Mouse (Mus musculus) MEL (cell line): ENCODE data around the gene Gm37240. TPM values are rescaled to one million over a fixed set of nuclear protein-coding genes. Genes with fewer than 3 reads are reported as not detected.
A peak's percentile ranks its signal among the peaks of the same experiment; 100 is the strongest.

Experiments used
- DNase-seq: peaks from one replicate; pipeline ENCODE4 v3.0.0; 2011; ENCODE audit warnings: low read depth, low spot score
- H3K27ac ChIP-seq: 2 replicates; pipeline ENCODE4 v1.5.1; 2012; ENCODE audit warnings: low read depth, mild to moderate bottlenecking, control low read depth, low read length, moderate library complexity; ENCODE audit not compliant: control insufficient read depth
- H3K27me3 ChIP-seq, 2 experiments: fragments of 150-350 bp in 1 of 2; sonication (generic) in 1 of 2; 2 replicates each; pipeline ENCODE4 v1.6.1; 2012; ENCODE audit warnings: low read length in 2 of 2, mild to moderate bottlenecking in 2 of 2, improper control_type of control experiment in 1 of 2, moderate library complexity in 1 of 2; ENCODE audit not compliant: insufficient read depth in 2 of 2, control insufficient read depth in 1 of 2
- H3K36me3 ChIP-seq, 2 experiments: 2 replicates each; pipeline ENCODE4 v1.6.1; 2012 to 2014; ENCODE audit warnings: low read length in 2 of 2, improper control_type of control experiment in 1 of 2, inconsistent platforms in 1 of 2, mild to moderate bottlenecking in 1 of 2; ENCODE audit not compliant: insufficient read depth in 2 of 2, control insufficient read depth in 1 of 2
- H3K4me1 ChIP-seq, 2 experiments: fragments of 150-350 bp in 1 of 2; sonication (generic) in 1 of 2; 2 replicates each; pipeline ENCODE4 v1.6.1; 2012; ENCODE audit warnings: low read length in 2 of 2, improper control_type of control experiment in 1 of 2, mild to moderate bottlenecking in 1 of 2; ENCODE audit not compliant: insufficient read depth in 2 of 2, control insufficient read depth in 1 of 2
- H3K4me3 ChIP-seq, 2 experiments: fragments of 150-350 bp in 1 of 2; sonication (generic) in 1 of 2; 2 replicates each; pipeline ENCODE4 v1.5.1; 2012; ENCODE audit warnings: low read depth in 2 of 2, low read length in 2 of 2, mild to moderate bottlenecking in 2 of 2, moderate library complexity in 2 of 2, control low read depth in 1 of 2, improper control_type of control experiment in 1 of 2; ENCODE audit not compliant: control insufficient read depth in 1 of 2, insufficient read depth in 1 of 2
- H3K79me2 ChIP-seq: 2 replicates; pipeline ENCODE4 v1.6.1; 2012; ENCODE audit warnings: mild to moderate bottlenecking, low read length, moderate library complexity; ENCODE audit not compliant: control insufficient read depth, poor library complexity, insufficient read depth
- H3K9ac ChIP-seq: 2 replicates; pipeline ENCODE4 v1.6.1; 2012; ENCODE audit warnings: low read depth, mild to moderate bottlenecking, control low read depth, low read length, moderate library complexity; ENCODE audit not compliant: control insufficient read depth, poor library complexity, severe bottlenecking
- H3K9me3 ChIP-seq: fragments of 150-350 bp; sonication (generic); replicated peaks from 2 replicates; pipeline ENCODE4 v1.6.1; 2012; ENCODE audit warnings: mild to moderate bottlenecking, low read length, improper control_type of control experiment, moderate library complexity; ENCODE audit not compliant: insufficient read depth
- BHLHE40 ChIP-seq: IDR thresholded peaks from 2 replicates; pipeline ENCODE4 v1.6.1; 2012; ENCODE audit warnings: low read depth, mild to moderate bottlenecking, inconsistent platforms, low read length, improper control_type of control experiment, borderline replicate concordance
- CHD1 ChIP-seq: IDR thresholded peaks from 2 replicates; pipeline ENCODE4 v1.6.1; 2012; ENCODE audit warnings: low read depth, mild to moderate bottlenecking, inconsistent platforms, low read length, improper control_type of control experiment
- CHD2 ChIP-seq: IDR thresholded peaks from 2 replicates; pipeline ENCODE4 v1.6.1; 2011; ENCODE audit warnings: low read length, improper control_type of control experiment
- E2F4 ChIP-seq: IDR thresholded peaks from 2 replicates; pipeline ENCODE4 v1.6.1; 2011; ENCODE audit warnings: low read depth, low read length, improper control_type of control experiment, borderline replicate concordance
- ELF1 ChIP-seq: IDR thresholded peaks from 2 replicates; pipeline ENCODE4 v1.6.1; 2014; ENCODE audit warnings: low read depth, mild to moderate bottlenecking, inconsistent platforms, low read length, improper control_type of control experiment, moderate library complexity
- ETS1 ChIP-seq: IDR thresholded peaks from 2 replicates; pipeline ENCODE4 v1.6.1; 2012; ENCODE audit warnings: low read depth, mild to moderate bottlenecking, inconsistent platforms, low read length, improper control_type of control experiment, moderate library complexity
- GABPA ChIP-seq: IDR thresholded peaks from 2 replicates; pipeline ENCODE4 v1.6.1; 2012; ENCODE audit warnings: low read depth, mild to moderate bottlenecking, inconsistent platforms, low read length, improper control_type of control experiment, moderate library complexity
- GATA1 ChIP-seq: IDR thresholded peaks from 2 replicates; pipeline ENCODE4 v1.6.1; 2011; ENCODE audit warnings: low read depth, low read length, improper control_type of control experiment
- JUND ChIP-seq: IDR thresholded peaks from 2 replicates; pipeline ENCODE4 v1.6.1; 2011; ENCODE audit warnings: low read depth, mild to moderate bottlenecking, improper control_type of control experiment, low read length
- KAT2A ChIP-seq: conservative IDR thresholded peaks from 2 replicates; pipeline ENCODE4 v1.6.1; 2012; ENCODE audit warnings: low read depth, low read length, improper control_type of control experiment, inconsistent platforms
- MAFK ChIP-seq: IDR thresholded peaks from 2 replicates; pipeline ENCODE4 v1.6.1; 2011; ENCODE audit warnings: low read depth, mild to moderate bottlenecking, low read length, improper control_type of control experiment, borderline replicate concordance
- MAX ChIP-seq: IDR thresholded peaks from 2 replicates; pipeline ENCODE4 v1.6.1; 2011; ENCODE audit warnings: low read length, improper control_type of control experiment
- MAZ ChIP-seq: IDR thresholded peaks from 2 replicates; pipeline ENCODE4 v1.6.1; 2012; ENCODE audit warnings: low read depth, mild to moderate bottlenecking, inconsistent platforms, low read length, improper control_type of control experiment
- MEF2A ChIP-seq: IDR thresholded peaks from 2 replicates; pipeline ENCODE4 v1.6.1; 2014; ENCODE audit warnings: low read depth, mild to moderate bottlenecking, inconsistent platforms, low read length, improper control_type of control experiment; ENCODE audit not compliant: poor library complexity, insufficient replicate concordance, severe bottlenecking; ENCODE audit errors: extremely low read depth
- MXI1 ChIP-seq: IDR thresholded peaks from 2 replicates; pipeline ENCODE4 v1.6.1; 2011; ENCODE audit warnings: mild to moderate bottlenecking, low read depth, low read length, improper control_type of control experiment
- MYB ChIP-seq: IDR thresholded peaks from 2 replicates; pipeline ENCODE4 v1.6.1; 2011; ENCODE audit warnings: mild to moderate bottlenecking, low read depth, low read length, improper control_type of control experiment
- NRF1 ChIP-seq: IDR thresholded peaks from 2 replicates; pipeline ENCODE4 v1.6.1; 2014; ENCODE audit warnings: low read depth, mild to moderate bottlenecking, inconsistent platforms, low read length, improper control_type of control experiment, moderate library complexity; ENCODE audit not compliant: poor library complexity, insufficient read depth, severe bottlenecking
- POLR2A ChIP-seq, 2 experiments: IDR thresholded peaks; 2 replicates each; pipeline ENCODE4 v1.6.1; 2011 to 2012; ENCODE audit warnings: low read length in 2 of 2, mild to moderate bottlenecking in 2 of 2, control low read depth in 1 of 2, improper control_type of control experiment in 1 of 2, low read depth in 1 of 2, moderate library complexity in 1 of 2; ENCODE audit not compliant: control insufficient read depth in 1 of 2, insufficient read depth in 1 of 2, poor library complexity in 1 of 2
- POLR2AphosphoS2 ChIP-seq: IDR thresholded peaks from 2 replicates; pipeline ENCODE4 v1.6.1; 2011; ENCODE audit warnings: low read length, improper control_type of control experiment
- POLR2AphosphoS5 ChIP-seq: IDR thresholded peaks from 2 replicates; pipeline ENCODE4 v1.6.1; 2012; ENCODE audit warnings: low read depth, borderline replicate concordance, mild to moderate bottlenecking, inconsistent platforms, low read length, moderate library complexity, mixed read lengths
- SIN3A ChIP-seq: IDR thresholded peaks from 2 replicates; pipeline ENCODE4 v1.6.1; 2012; ENCODE audit warnings: low read length, improper control_type of control experiment, inconsistent platforms
- SMC3 ChIP-seq: IDR thresholded peaks from 2 replicates; pipeline ENCODE4 v1.6.1; 2011; ENCODE audit warnings: low read depth, low read length, improper control_type of control experiment
- TAL1 ChIP-seq: IDR thresholded peaks from 2 replicates; pipeline ENCODE4 v1.6.1; 2012; ENCODE audit warnings: mild to moderate bottlenecking, inconsistent platforms, low read length, moderate library complexity, mixed read lengths
- TBP ChIP-seq: IDR thresholded peaks from 2 replicates; pipeline ENCODE4 v1.8.0; 2011; ENCODE audit warnings: low read depth, low read length, improper control_type of control experiment
- UBTF ChIP-seq: IDR thresholded peaks from 2 replicates; pipeline ENCODE4 v1.6.1; 2012; ENCODE audit warnings: low read depth, mild to moderate bottlenecking, inconsistent platforms, low read length, improper control_type of control experiment, moderate library complexity, borderline replicate concordance; ENCODE audit not compliant: insufficient read depth
- ZC3H11A ChIP-seq: IDR thresholded peaks from 2 replicates; pipeline ENCODE4 v1.6.1; 2012; ENCODE audit warnings: low read depth, mild to moderate bottlenecking, inconsistent platforms, low read length, improper control_type of control experiment
- ZKSCAN1 ChIP-seq: IDR thresholded peaks from 2 replicates; pipeline ENCODE4 v1.6.1; 2012; ENCODE audit warnings: low read depth, mild to moderate bottlenecking, inconsistent platforms, low read length, improper control_type of control experiment, moderate library complexity
- ZMIZ1 ChIP-seq: IDR thresholded peaks from 2 replicates; pipeline ENCODE4 v1.6.1; 2012; ENCODE audit warnings: low read depth, mild to moderate bottlenecking, inconsistent platforms, low read length, improper control_type of control experiment, moderate library complexity
- polyA plus RNA-seq, 2 experiments: library from polyadenylated mRNA; stranded (reverse) in 1 of 2; unstranded in 1 of 2; fragments of >175 nt in 1 of 2; fragments of >200 nt in 1 of 2; gene quantifications; 2 replicates each; pipeline versions ENCODE4 v1.2.1 to v1.2.4; 2012; ENCODE audit warnings: low replicate concordance in 2 of 2, low read depth in 1 of 2; ENCODE audit not compliant: insufficient read length in 2 of 2, insufficient read depth in 1 of 2, missing spikeins in 1 of 2
- total RNA-seq: library from RNA; depleted of rRNA; stranded (reverse); fragments of 300-350 nt; gene quantifications from 2 replicates; pipeline ENCODE4 v1.2.3, GENCODE M21; 2012

Gm37240 gene
- total and polyA plus RNA-seq, 3 experiments: 0.04 TPM; not detected in 2

DNA sequence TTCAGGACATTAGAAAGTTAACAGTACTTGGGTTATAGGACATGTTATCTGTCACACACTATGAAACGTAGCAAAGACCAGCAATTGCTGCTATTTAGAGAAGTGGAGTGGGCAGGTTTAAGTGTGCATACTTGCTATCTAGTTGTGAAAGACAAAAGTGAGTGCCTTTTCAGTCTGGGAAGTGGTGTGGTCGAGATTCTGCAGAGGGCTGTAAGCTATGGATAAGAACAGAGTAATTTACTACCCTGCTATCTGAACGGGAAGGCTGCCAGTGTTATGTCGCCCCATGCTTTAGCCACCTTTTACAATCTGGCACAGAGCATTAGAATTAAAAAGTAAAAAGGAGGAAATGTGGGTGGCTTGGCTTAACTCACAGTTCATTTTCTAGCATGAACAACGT is 1300.6 kb downstream of the Gm37240 start (continued):
- TF ChIP-seq TAL1 (peak; percentile 98), ZKSCAN1 (no peak), POLR2A (IDR thresholded peaks at IDR 0.05; ENCODE audit: control insufficient read depth in 1 of 2, insufficient read depth in 1 of 2, low read depth in 1 of 2, low read length in 2 of 2, poor library complexity in 1 of 2) (no peak), GATA1 (peak; percentile 97), TBP (peak; percentile 85), MYB (no peak), GABPA (no peak), E2F4 (no peak), ETS1 (peak; percentile 92), MAFK (peak; percentile 72; the same call in 1 of the 2 replicates), NRF1 (no peak), MAZ (0 out of 2 replicates have a peak, but pooled peaks have one; percentile 46), SIN3A (peak; percentile 78), POLR2AphosphoS2 (no peak), CHD2 (no peak), BHLHE40 (peak; percentile 93), ZMIZ1 (no peak), MXI1 (peak; percentile 86), KAT2A (no peak; the same call in 1 of the 2 replicates), SMC3 (peak; percentile 18; the same call in 1 of the 2 replicates), MAX (peak; percentile 80), JUND (no peak), POLR2AphosphoS5 (no peak), CHD1 (no peak), UBTF (no peak)

DNA sequence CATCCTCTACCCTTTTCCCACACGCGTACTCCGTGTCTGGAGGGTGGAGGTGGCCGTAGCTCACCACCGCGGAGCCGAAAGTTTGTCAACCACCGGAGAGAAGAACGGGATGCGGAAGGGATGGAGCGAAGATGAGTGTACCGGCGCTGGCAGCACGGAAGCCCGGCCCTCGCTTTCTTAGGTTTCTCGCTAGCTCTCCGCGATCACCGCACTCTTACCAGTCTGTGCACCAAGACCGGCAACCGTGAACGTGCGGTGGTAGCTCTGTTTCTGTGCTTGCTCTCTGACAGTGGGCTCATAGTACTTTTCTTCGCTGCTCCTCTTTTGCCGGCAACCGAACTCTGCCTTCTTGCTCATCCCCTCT is 1304.4 kb downstream of the Gm37240 start:
- H3K4me1 ChIP-seq: peaks cover 3 to 20% of the 10 kb centered on the region in 2 experiments
- peaks cover 10% of the 10 kb centered on the region for H3K79me2 ChIP-seq
- peak overlapping the region; percentile 81 to 95 for H3K4me3 ChIP-seq
- TF ChIP-seq TBP (no peak), ZC3H11A (no peak), CHD2 (no peak), MYB (no peak), MAFK (no peak), MXI1 (no peak; the same call in 1 of the 2 replicates), ETS1 (no peak), ELF1 (no peak; the same call in 1 of the 2 replicates), CHD1 (no peak), ZMIZ1 (no peak), E2F4 (no peak), NRF1 (no peak), JUND (no peak), GATA1 (no peak), MEF2A (no peak)
- H3K9me3 ChIP-seq: no peaks in the 10 kb centered on the region
- H3K27me3 ChIP-seq: peaks cover 0 to 2% of the 10 kb centered on the region in 2 experiments; a peak in 1 of 4 replicates
- peak overlapping the region; percentile 62 for H3K9ac ChIP-seq
- no peak for DNase-seq
- H3K27ac ChIP-seq: no peak overlapping the region
- H3K36me3 ChIP-seq: peaks cover 0 to 37% of the 10 kb centered on the region in 2 experiments; a peak in 2 of 4 replicates
